Mouse (Mus musculus) adrenal gland, postnatal 14 days (tissue): ENCODE measurements around the gene Tmem186. TPM values are rescaled to one million over a fixed set of nuclear protein-coding genes. Genes with fewer than 3 reads are reported as not detected.

Source experiments
- DNase-seq: peaks from one replicate; pipeline ENCODE4 v3.0.0; 2021; ENCODE audit warnings: mixed read lengths
- microRNA-seq, 2 experiments: library from miRNA; unstranded; fragments of <30 nt; microRNA quantifications; one replicate each; pipeline ENCODE4 v1.2.0; 2021
- total RNA-seq: library from RNA; stranded (reverse); gene quantifications from 2 replicates; pipeline ENCODE4 v1.2.3, GENCODE M21; 2021

Tmem186 gene
- total RNA-seq, 1 experiment from 2014 or later, result 22.9 TPM

DNA sequence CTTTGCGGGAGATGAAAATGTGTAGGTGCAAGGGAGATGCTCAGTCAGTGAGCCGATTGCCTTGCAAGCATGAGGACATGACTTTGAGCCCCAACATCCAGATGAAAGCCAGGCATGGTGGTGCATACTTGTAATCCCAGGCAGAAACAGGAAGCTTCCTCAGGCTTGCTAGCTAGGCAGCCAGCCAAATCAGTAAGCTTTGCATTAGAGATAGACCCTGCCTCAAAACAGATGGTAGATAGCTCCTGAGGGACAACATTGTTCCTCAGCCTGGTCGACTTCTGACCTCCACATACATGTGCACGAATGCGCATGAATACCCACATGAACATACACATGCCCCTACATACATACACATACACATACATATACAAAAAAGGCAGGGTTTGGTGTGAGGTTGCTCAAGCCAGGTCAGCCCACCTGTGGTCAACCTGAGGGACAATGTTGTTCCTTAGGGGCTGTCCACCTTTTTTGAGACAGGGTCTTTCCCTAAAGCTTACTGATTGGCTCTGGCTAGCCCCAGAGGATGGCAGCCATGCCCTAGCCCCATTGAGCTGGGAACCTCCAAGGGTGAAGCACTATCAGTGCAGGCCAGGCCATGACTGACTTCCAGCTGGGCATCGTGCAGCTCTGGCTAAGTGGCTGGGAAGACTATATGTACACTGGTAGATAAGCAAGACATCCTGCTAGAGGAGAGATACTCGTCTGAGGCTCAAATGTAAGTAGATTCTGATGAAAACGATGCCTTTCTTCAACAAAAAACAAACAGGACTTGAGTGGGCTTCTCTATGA lies 25.1 kb downstream of the Tmem186 start:
- DNase-seq, result no peak

DNA sequence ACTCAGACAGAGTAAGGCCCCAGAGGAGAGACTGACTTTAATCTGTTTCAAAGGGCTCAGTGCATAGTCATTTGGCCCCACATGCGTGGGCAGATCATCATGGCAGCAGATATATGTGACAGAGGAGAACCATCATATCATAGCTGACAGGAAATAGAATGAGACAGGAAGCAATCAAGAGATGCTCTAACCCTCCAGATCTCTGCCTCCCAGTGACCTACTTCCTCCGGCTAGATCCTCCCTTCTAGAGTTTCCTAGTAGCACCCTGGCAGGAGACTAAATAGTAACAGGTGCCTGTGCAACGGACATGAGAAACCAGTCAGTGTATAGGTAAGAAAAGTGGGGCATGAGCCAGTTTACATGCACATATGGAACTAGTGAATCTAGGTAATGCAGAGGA lies 27.1 kb downstream of the Tmem186 start:
- DNase-seq, result no peak

DNA sequence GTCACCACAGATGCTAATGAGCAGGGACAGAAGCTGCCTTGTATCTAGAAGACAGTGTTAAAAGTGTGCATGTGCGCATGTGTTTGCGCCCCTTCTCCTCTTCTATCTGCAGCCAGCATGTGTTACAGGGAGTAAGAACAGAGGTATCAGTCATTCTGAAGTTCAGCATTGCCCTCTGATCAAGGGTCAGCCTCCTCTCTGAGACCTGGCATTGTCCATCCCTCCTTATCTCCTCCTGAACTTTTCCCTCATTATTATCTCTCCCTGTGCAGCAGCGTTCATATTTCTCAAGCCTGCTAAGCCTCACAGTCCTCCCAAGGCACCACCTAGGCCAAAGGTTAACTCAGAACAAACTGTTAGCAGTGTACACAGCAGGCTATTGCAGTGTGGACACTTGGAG lies 33.7 kb downstream of the Tmem186 start:
- DNase-seq, result no peak

DNA sequence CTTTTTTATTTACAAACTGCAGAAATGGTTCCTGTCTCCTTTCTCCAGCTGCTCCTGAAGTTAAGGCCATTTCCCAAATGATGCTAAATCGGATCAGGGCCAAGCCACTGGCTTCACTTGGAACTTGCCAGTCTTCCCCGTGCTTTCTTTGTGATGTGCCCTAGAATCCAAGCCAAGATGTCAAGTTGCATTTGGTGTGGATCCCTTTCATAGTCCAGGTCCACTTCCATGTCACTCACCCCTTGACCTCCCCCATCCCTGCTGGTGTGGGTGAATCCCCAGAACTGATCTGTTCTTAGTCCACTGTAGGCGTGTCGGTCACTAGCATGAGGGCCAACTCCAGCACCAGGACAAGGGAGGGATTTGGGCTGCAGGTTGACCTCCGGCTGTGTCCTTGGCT lies 40.0 kb downstream of the Tmem186 start:
- no peak for DNase-seq

DNA sequence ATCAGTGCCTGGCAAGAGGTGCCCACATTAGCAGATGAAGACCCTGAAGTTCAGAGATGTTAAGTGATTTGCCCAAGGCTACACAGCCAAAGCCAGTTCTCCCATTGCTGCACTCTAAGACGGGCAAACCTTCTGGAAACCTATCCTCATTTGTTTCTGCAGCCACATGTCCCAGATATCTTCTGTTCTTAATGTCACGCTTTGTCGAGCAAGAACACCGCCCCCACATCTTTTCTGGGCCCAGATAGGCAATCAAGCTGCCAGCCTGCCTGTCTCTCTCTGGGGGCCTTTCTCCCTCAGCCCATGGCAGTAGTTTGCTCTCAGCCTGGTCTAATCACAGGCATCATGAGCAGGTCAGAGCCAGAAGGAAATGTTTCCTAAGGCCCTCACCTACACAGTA lies 41.2 kb downstream of the Tmem186 start:
- no peak for DNase-seq

DNA sequence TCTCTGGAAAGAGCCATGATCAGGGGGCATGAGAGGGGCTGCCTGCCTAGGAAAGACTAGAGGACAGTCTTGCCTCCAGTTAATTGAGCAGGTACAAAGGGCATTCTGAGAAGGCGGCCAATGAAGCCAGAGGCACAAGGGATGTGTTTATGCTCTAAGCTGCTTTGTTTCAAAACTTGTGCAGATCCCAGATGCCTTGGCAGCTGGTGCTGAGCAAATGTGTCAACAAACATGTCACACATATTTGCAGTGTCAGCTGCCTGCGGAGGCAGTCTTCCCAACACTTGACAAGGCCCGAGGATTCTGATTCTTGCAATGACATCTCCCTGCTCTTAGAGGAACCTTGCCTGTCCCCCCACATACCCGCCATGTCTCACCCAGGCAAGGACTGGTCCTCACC lies 42.1 kb downstream of the Tmem186 start:
- no peak for DNase-seq

DNA sequence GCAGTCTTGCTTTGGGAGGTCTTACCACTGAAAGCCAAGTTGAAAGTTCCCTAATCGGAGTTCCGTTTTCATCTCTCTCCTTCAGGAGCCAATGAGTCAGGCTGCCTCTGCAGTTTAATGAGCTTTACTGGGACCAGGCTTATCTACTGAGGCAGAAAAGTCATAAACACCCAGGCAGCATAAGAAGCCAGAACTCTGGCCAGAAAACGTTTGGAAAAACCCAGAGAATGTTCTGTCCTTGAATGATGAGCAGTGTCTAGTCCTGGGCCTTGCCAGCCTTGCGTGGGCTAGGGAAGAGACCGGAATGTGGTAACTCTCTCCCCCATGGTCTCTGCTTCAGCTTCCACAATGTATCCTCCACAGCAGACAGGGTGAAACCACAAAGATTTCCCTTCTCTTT lies 52.5 kb downstream of the Tmem186 start:
- DNase-seq, result no peak

DNA sequence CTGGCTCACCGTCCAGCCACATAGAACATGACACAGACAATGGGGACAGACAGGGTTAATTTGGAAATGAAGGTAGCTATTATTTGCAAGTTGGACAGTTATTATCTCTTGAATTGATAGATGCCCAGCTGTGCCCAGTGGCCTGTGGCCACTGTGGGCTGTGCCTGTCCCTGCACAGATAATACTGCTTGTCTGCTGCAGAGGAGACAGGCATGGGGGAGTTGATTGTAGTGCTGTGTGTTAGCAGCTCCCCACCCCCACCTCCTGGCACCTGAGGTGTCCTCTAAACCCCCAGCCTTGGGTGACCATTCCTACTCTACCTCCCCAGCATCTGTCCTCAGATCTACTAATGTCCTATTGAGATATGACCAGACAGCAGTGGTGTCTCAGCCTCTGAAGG lies 53.3 kb downstream of the Tmem186 start:
- no peak for DNase-seq

Small RNAs within 50 kb of the gene (microRNA-seq; reads per million reads assigned to microRNA genes)
- gene Gm22137, result 0 reads per million in 2 experiments

Other genes with a start within 250 kb of the Tmem186 start
- gene Tmem114, start 212.6 kb downstream of the Tmem186 start, total RNA-seq, result 0.26 TPM in 1 of 2 replicates, not detected in the other
- 18.8 and 21.0 TPM in 2 replicates for gene Mettl22, start 166.9 kb downstream of the Tmem186 start, total RNA-seq
- 27.5 and 49.6 TPM in 2 replicates for gene Abat, start 124.3 kb downstream of the Tmem186 start, total RNA-seq
- 74.6 and 75.4 TPM in 2 replicates for gene Pmm2, start within 50 bp of the Tmem186 start, total RNA-seq
- gene Carhsp1, start 34.4 kb upstream of the Tmem186 start, total RNA-seq, result 74.9 and 85.9 TPM in 2 replicates
- gene Gm5767, start 43.1 kb upstream of the Tmem186 start, total RNA-seq, result not detected in 2 replicates
- gene Usp7, start 154.6 kb upstream of the Tmem186 start, total RNA-seq, result 104 and 117 TPM in 2 replicates
- gene 1810013L24Rik, start 192.4 kb upstream of the Tmem186 start, total RNA-seq, result 67.6 and 73.0 TPM in 2 replicates